Mouse (Mus musculus) hindbrain, postnatal 0 days (tissue): ENCODE measurements around the gene Ncoa3. TPM values are rescaled to one million over a fixed set of nuclear protein-coding genes. Genes with fewer than 3 reads are reported as not detected.
"Not testable (repeated sequence)": the region's sequence is repeated elsewhere in the genome, so short reads cannot be mapped to it uniquely, and the experiment has no call there.

Source experiments
- ATAC-seq: fragments of 200-750 bp; cut with Nextera tagmentation; 2 replicates; pipeline ENCODE4 v1.8.0; 2017; ENCODE audit warnings: mild to moderate bottlenecking, moderate TSS enrichment, moderate library complexity
- DNase-seq: peaks from one replicate; pipeline ENCODE4 v3.0.0-alpha.2; 2015; ENCODE audit warnings: low spot score
- H3K27ac ChIP-seq: fragments of 300-500 bp; sonication (generic); 2 replicates; pipeline ENCODE4 v1.5.1; 2014; ENCODE audit warnings: mild to moderate bottlenecking
- H3K27me3 ChIP-seq: fragments of 300-500 bp; sonication (generic); 2 replicates; pipeline ENCODE4 v1.6.1; 2014; ENCODE audit warnings: low read length, mixed read lengths; ENCODE audit not compliant: insufficient read depth
- H3K36me3 ChIP-seq: fragments of 300-500 bp; sonication (generic); 2 replicates; pipeline ENCODE4 v1.6.1; 2014; ENCODE audit warnings: low read length, mixed read lengths; ENCODE audit not compliant: insufficient read depth
- H3K4me1 ChIP-seq: fragments of 300-500 bp; sonication (generic); 2 replicates; pipeline ENCODE4 v1.6.1; 2014; ENCODE audit warnings: antibody characterized with exemption, low read length, mixed read lengths; ENCODE audit not compliant: insufficient read depth
- H3K4me2 ChIP-seq: fragments of 300-500 bp; sonication (generic); 2 replicates; pipeline ENCODE4 v1.6.1; 2014; ENCODE audit warnings: low read depth, mild to moderate bottlenecking, low read length, moderate library complexity, mixed read lengths
- H3K4me3 ChIP-seq: fragments of 300-500 bp; sonication (generic); 2 replicates; pipeline ENCODE4 v1.5.1; 2014; ENCODE audit warnings: low read length
- H3K9ac ChIP-seq: fragments of 300-500 bp; sonication (generic); replicated peaks from 2 replicates; pipeline ENCODE4 v1.6.1; 2014; ENCODE audit warnings: mild to moderate bottlenecking, low read length, moderate library complexity, mixed read lengths
- H3K9me3 ChIP-seq: fragments of 300-500 bp; sonication (generic); 2 replicates; pipeline ENCODE4 v1.6.1; 2016; ENCODE audit warnings: low read length, mixed read lengths
- CTCF ChIP-seq: IDR thresholded peaks from 2 replicates; pipeline ENCODE4 v1.5.1; 2016; ENCODE audit warnings: antibody characterized with exemption, control low read depth, low read depth
- WGBS: fragments of 180-500 bp; shearing (Covaris S2); extraction: QIAGEN DNeasy Blood & Tissue Kit; methylation state at CpG from one replicate; pipeline ENCODE4 v1.1.7; 2014; 5-methylcytosine and 5-hydroxymethylcytosine counted together
- polyA plus RNA-seq: library from polyadenylated mRNA; unstranded; fragments of >200 nt; fragmentation: Nextera tagmentation; extraction: Ambion mirVana; gene quantifications from 2 replicates; pipeline ENCODE4 v1.2.1, GENCODE M21; 2015
- total RNA-seq: library from RNA; depleted of rRNA; stranded (reverse); fragments of >200 nt; gene quantifications from 2 replicates; pipeline ENCODE4 v1.2.3, GENCODE M21; 2014

The Ncoa3 gene
- total and polyA plus RNA-seq, 2 experiments from 2014 or later, result 10.8 to 28.3 TPM

DNA sequence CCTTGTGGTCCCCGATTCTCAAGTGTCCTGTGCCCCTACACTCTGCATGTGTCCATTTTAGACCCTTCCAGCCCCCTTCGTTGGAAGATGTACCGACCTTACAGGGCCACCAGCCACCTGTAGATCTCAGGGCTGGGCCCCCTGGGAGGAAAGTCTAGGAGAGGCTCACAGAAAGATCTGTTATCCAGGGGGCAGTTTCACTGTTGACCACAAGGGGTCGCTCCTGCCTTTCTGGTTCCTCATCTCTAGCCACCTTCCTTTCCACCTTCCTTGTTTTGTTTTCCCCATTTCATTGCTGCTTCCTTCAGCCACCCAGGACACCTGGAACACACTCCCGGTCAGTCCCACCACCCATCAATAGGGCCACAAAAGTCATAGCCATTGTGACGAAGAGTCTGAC is 92.5 kb downstream of the Ncoa3 start:
- 36% methylated on average over 6 of the region's 6 CpGs for WGBS
- ATAC-seq, H3K9me3 ChIP-seq: not testable (repeated sequence)

GRCm38 (mm10) chr2:166085780-166086179 is 93.3 kb downstream of the Ncoa3 start:
- H3K4me1 ChIP-seq, result no peaks in the 10 kb centered on the region
- WGBS, result 90% methylated on average over 10 of the region's 10 CpGs
- H3K4me2 ChIP-seq, result no peak overlapping the region
- H3K27me3 ChIP-seq, result no peaks in the 10 kb centered on the region
- H3K27ac ChIP-seq, result no peak overlapping the region
- TF ChIP-seq CTCF, result no peak
- H3K9ac ChIP-seq, result no peak overlapping the region
- DNase-seq, result no peak
- H3K9me3 ChIP-seq, result no peaks in the 10 kb centered on the region
- no peak overlapping the region for H3K4me3 ChIP-seq
- no peak for ATAC-seq
- no peaks in the 10 kb centered on the region for H3K36me3 ChIP-seq

More for the DNA sequence above, 92.5 kb downstream of the Ncoa3 start:
- H3K27ac ChIP-seq, H3K27me3 ChIP-seq, H3K4me2 ChIP-seq, H3K9ac ChIP-seq, H3K4me1 ChIP-seq, H3K4me3 ChIP-seq, H3K36me3 ChIP-seq: not testable (repeated sequence)
- DNase-seq, result peak; percentile 83
- peak; percentile 91 for TF ChIP-seq CTCF

DNA sequence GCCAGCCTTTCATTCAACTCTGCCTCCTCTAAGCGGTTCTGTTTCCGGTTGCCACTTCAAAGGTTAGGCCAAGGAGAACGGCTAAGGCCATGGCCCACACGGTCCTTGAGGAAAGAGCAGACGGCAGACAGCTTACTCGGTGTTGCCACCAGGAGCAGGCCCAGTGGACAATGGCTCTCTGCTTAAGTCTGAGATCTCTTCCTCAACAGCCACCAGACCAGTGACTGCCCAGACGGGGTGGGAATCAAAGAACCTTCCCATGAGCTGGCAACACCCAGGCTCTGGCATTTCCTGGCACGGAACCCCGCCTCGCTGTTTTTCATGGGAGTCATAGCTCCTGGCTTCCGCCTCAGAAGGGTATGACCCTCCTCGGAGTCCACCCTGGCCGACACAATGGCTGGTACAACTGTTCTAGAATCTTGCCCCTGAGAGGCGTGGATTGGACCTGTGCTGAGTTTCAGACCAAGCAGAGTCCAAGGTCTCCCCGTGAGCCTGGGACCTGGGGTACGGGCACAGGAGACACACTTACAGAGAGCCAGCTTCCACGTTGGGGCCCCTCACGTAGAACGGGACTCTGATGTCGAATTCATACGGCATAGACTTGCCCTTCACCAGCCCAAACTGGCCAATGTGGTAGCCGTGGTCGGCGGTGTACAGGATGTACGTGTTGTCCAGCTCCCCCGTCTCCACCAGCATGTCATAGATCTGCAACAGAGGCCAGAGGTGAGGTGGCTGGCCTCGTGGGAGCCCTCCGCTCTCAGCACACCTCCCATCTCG is 94.2 kb downstream of the Ncoa3 start:
- DNase-seq (no peak), ATAC-seq (no peak)
- no peak overlapping the region for H3K4me2 ChIP-seq
- WGBS, result 86% methylated on average over 29 of the region's 29 CpGs
- H3K4me1 ChIP-seq, result no peaks in the 10 kb centered on the region
- no peak overlapping the region for H3K9ac ChIP-seq
- no peak for TF ChIP-seq CTCF
- H3K27me3 ChIP-seq, result no peaks in the 10 kb centered on the region
- H3K4me3 ChIP-seq, result no peak overlapping the region
- no peaks in the 10 kb centered on the region for H3K9me3 ChIP-seq
- H3K36me3 ChIP-seq, result no peaks in the 10 kb centered on the region
- H3K27ac ChIP-seq, result no peak overlapping the region

GRCm38 (mm10) chr2:166088991-166089390 is 96.6 kb downstream of the Ncoa3 start:
- Histone ChIP-seq H3K4me1 (no peaks in the 10 kb centered on the region), H3K27me3 (no peaks in the 10 kb centered on the region), H3K36me3 (no peaks in the 10 kb centered on the region), H3K9ac (no peak overlapping the region), H3K27ac (no peak overlapping the region), H3K4me3 (no peak overlapping the region), H3K4me2 (no peak overlapping the region), H3K9me3 (no peaks in the 10 kb centered on the region)
- 83% methylated on average over 9 of the region's 9 CpGs for WGBS
- DNase-seq, result no peak
- ATAC-seq, result no peak
- TF ChIP-seq CTCF, result no peak

GRCm38 (mm10) chr2:166090131-166090581 is 97.7 kb downstream of the Ncoa3 start:
- Histone ChIP-seq H3K27me3 (no peaks in the 10 kb centered on the region), H3K36me3 (no peaks in the 10 kb centered on the region), H3K4me1 (no peaks in the 10 kb centered on the region), H3K4me2 (no peak overlapping the region), H3K27ac (no peak overlapping the region), H3K4me3 (no peak overlapping the region), H3K9ac (no peak overlapping the region), H3K9me3 (no peaks in the 10 kb centered on the region)
- ATAC-seq (no peak), DNase-seq (no peak)
- WGBS, result 43% methylated on average over 7 of the region's 7 CpGs
- no peak for TF ChIP-seq CTCF

GRCm38 (mm10) chr2:166091599-166091998 is 99.2 kb downstream of the Ncoa3 start:
- H3K4me1 ChIP-seq, result no peaks in the 10 kb centered on the region
- H3K4me3 ChIP-seq, result no peak overlapping the region
- no peaks in the 10 kb centered on the region for H3K27me3 ChIP-seq
- H3K27ac ChIP-seq, result no peak overlapping the region
- no peak overlapping the region for H3K9ac ChIP-seq
- no peaks in the 10 kb centered on the region for H3K36me3 ChIP-seq
- TF ChIP-seq CTCF, result no peak
- ATAC-seq, result no peak
- no peak for DNase-seq
- no peaks in the 10 kb centered on the region for H3K9me3 ChIP-seq
- no peak overlapping the region for H3K4me2 ChIP-seq

DNA sequence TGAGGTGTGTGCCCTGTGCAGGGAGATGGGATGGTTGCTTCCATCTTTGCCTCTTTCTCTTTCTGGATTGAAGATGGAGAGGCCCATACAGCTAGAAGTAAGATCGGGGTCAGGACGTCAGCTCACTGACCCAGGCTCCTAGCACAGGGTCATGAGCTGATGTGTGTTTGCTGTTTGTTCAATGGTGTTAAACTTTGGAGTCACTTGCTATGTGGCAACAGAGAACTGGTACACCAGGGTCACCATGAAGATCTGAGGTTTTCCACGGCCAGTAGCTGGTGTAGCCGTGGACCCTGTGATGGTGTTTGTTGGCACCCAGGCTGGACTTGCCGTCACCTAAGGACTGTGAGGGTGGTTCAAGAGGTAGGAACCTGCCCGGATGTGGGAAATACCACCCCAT is 100.0 kb downstream of the Ncoa3 start:
- Histone ChIP-seq H3K9me3 (no peaks in the 10 kb centered on the region), H3K9ac (no peak overlapping the region), H3K36me3 (no peaks in the 10 kb centered on the region), H3K4me1 (no peaks in the 10 kb centered on the region), H3K27me3 (no peaks in the 10 kb centered on the region), H3K4me2 (no peak overlapping the region), H3K4me3 (no peak overlapping the region), H3K27ac (no peak overlapping the region)
- 98% methylated on average over 6 of the region's 6 CpGs for WGBS
- DNase-seq (no peak), ATAC-seq (no peak)
- no peak for TF ChIP-seq CTCF
